Mouse (Mus musculus) cerebellum, adult (tissue): ENCODE data around the gene Tnfaip8l1.

Source experiments
- ATAC-seq: cut with Nextera tagmentation; 2 replicates; pipeline ENCODE4 v1.9.2; 2017; ENCODE audit warnings: mild to moderate bottlenecking, moderate library complexity, mixed read lengths; ENCODE audit not compliant: insufficient number of reproducible peaks, low FRiP score, low TSS enrichment

The Tnfaip8l1 gene

DNA sequence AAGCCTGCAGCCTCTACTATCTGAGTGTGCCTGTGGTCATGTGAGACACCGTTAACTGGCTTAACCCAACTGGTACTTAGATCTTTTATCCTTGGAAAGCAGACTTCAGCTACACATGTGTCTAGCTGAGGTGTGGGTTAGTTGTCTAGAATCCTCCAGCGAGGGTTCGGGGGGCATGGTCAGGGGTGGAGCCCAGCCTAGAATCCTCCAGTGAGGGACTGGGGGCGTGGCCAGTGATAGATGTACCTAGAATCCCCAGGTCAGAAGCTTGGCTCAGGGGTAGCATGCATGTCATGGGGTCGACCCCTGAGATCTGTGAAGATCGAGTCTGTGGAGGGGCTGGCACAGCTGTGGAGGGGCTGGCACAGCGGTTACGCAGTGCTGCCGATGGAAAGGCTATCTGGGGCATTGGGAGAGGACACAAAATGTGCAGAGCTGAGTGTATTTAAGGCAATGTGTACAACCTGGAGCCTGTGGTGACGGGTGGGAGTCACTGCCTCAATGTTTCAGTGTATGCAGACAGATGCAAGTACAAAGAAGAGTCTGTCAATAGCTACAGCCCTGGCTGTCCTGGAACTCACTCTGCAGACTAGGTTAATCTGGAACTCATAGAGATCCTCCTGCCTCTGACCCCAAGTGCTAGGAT is 11.2 kb downstream of the Tnfaip8l1 start:
- ATAC-seq: no peak

DNA sequence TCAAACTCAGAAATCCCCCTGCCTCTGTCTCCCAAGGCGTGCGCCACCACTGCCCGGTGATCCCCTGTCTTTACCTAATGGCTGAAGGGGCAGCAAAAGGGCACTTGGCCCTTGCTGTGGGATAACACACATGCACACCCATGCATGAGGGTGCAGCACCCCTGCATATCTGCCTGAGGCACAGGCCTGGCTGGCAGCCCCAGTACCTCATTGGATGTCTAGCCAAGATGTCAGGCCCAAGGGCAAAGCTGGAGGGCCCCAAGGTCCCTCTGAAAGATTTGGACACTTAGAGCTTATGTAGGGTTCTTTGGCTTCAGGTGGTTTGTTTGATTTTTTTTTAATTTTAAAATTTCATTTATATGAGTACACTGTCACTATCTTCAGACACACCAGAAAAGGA is 13.1 kb downstream of the Tnfaip8l1 start:
- ATAC-seq: no peak

DNA sequence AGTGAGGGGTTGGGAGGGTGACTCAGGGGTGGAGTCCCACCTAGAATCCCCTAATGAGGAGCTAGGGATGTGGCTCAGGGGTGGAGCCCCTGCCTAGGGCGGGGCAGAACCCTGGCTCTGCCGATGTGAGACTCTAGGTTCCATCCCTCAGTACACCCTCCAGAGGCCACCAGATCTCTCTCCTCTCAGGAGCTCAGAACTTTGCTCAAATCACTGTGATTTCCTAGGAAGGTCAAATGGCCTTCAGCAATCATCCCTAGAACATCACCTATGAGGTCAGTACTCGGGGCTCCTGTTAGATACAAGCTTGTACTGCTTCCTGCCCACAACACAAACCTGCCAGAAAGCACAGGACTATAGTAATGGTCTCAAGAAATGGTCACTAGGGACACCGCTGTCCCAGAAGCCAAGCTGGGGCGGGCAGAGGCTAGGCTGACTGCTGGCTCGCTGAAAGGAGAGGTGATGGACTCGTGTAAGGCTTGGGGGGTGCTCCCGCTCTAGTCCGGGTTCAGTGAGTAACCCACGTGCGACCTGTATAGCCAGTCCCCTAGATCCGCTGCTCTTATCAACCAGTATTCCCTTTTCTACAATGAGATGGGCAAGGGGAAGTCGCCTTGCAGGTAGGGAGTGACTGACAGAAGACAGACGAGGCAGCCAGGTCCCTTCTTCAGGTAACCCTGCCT is 20.8 kb downstream of the Tnfaip8l1 start:
- no peak for ATAC-seq

DNA sequence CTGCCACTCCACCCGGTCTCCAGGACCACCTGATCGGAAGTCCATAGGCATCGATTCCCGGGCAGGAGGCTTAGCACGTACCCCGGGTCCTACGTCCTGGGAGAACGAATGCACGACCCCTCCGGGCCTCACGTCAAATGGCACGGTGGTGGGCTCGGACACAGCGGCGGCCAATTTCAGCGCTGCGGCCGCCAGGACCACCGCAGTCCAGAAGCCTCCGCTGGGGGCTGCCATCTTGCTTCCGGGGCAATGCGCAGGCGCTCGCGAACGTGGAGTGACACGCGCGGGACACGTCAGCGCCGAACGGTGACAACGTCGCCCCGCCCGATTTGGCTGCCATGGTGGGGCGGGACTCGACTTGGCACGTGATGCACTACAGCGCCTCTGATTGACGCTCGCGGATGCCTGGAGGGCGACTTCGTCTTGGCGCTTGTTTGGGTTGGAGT is 21.4 kb downstream of the Tnfaip8l1 start, which contains the start of gene Mydgf:
Gene Mydgf (minus strand): TSS at position 263 of the 446 bp plus-strand sequence.
- peak; percentile 88 for ATAC-seq

DNA sequence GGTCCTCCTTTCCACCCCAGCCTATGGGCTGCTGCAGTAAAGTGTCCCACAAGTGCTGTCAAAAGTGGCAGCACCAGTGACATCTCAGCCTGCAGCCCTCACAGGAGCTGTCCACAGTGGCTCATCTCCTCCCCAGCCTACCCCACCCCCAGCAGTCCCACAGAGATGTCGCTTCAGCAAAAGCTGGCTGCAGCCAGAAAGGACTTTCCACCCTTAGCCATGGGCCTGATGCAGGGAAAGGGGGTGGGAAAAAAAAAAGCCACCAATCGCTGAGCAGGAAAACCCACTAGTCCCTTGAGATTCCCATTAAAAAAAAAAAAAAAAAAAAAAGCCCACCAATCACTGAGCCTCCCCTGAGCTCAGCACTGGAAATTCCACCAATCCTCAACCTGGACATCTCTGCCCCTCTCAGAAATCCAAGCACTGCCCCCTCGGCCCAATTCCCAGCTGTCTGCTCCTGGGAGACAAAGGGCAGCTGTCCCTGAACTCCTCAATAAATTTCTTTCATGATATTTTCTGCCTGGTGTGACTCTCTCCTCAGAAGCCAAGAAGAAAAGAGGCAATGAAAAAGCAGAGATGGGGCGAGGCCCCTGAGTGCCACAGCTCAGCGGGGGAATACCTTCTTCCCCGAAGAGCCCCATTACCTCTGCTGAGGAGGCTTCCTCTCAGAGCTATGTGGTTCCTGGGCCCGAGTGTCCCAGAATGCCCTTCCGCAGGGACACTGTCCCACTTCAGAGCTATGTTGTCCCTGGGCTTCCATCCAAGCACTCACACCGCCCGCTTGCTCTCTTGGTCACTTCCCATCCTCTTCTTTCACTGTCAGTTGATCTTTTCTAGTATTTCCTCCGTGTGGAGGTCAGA is 23.2 kb downstream of the Tnfaip8l1 start:
- no peak for ATAC-seq

DNA sequence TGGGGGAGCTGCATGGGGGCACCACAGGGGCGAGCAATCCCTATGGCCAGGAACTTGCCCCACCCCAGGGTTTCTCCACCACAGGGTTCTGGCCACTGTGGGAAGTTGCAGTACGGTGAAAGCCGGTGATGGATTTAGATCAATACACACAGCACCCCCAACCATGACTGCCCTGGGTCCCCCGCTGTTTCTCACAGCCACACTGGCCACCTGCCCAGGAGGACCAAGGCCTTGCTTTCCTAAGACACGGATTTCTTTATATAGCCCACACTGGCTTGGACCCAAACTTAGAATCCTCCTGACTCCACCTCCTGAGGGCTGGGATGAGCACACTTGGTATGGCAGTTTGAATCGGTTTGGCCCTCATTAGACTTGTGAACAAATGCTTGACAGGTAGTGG is 29.0 kb downstream of the Tnfaip8l1 start:
- no peak for ATAC-seq

DNA sequence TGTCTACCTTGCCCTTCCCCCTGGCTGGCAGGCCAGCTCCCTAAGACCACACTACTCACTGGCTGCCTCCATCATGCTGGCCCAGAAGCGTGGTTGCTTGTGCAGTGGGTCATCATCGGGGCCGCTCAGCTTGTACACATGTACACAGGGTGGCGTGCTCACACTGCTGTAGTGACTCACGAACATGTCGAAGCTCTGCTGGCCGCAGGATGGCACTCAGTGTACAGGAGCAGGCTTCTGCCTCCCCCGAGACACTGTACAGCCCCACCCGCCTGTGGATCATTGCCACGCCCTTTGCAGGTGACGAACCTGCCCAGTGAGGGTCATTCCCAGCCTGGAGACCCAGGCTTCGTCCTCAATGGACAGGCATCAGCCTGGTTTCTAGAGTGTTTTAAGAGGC is 32.1 kb downstream of the Tnfaip8l1 start:
- no peak for ATAC-seq

DNA sequence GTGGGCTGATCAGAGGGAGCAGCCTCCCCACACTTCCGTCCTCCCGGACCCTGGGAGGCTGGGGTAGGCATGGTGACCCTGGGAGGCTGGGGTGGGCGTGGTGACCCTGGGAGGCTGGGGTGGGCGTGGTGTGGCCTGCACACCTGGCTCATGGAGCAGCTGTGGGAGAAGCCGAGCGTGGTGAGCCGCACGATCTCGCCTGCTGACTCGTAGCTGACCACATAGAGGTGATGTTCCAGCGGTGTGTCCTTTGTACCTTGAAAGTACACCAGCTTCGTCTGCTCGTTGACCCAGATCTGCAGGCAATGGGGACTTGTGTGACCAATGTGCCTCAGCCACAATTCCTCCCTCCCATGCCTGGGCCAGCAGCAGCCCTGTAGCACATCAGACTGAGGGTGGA is 32.5 kb downstream of the Tnfaip8l1 start:
- no peak for ATAC-seq

DNA sequence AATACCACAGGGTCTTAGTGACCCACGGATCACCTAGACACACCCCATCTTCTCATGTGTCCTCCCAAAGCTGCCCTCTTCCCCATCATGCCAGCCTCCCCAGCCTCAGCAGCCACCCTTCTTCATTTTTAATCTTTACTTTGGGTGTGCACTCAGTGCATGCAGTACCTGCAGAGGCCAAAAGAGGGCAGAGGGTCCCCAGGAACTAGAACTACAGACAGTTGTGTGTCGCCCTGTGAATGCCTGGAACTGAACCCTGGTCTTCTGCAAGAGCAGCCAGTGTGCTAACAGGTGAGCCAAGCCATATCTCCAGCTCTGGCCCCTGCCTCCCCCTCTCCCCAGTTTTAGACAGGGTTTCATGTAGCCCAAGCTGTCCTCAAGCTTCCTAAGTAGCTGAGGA is 34.6 kb downstream of the Tnfaip8l1 start:
- no peak for ATAC-seq

DNA sequence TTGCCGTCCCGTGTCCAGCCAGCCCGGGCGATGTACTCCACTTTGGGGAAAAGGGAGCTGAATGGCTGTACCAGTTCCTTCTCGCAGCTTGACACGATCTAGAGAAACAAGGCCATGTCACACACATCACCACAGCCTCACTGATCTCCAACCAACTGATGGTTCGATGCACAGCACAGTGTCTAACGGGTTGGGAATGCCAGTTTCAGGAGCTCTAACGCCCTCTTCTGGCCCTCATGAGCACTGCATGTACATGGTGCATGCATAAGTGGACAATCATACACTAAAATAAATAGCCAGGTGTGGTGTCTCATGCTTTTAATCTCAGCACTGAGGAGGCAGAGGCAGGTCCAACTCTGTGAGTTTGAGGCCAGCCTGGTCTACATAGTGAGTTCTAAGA is 38.3 kb downstream of the Tnfaip8l1 start:
- ATAC-seq: no peak

DNA sequence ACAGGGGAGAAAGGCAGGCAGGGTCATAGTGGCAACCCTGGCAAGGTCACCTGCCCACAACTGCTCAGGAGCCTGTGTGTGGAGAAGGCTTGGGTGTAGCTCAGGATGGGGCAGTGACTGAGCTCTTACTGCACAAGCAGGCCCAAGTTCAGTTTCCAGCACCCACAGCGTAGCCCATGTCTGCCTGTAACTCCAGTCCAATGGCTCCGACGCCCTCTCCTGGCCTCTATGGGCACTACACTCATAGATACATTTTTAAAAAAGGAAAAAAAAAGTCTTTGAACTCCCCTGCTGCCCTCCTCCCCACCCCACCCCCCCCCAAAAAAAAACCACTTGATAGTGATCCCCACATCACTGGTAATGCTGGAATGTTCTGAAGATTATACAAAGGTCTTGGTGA is 39.4 kb downstream of the Tnfaip8l1 start:
- no peak for ATAC-seq

DNA sequence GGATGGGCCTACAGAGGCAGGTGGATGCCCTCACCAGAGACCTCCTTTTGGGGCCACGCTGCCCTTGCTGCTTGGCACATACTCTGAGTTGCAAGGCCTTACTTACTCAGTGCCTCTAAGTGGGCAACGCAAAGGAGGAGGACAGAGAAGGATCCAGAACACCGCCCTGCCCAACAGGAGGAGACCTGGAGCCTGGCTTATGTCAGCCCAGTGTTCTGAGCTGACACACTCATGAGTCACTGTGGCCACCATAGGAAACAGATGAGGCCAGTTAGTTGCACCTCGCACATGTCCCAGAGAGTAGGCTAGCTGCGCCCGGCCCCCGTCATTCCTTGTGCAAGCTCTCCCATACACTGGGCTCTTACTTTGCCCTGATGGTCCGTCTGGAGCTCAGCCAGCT is 40.2 kb downstream of the Tnfaip8l1 start:
- ATAC-seq: no peak

DNA sequence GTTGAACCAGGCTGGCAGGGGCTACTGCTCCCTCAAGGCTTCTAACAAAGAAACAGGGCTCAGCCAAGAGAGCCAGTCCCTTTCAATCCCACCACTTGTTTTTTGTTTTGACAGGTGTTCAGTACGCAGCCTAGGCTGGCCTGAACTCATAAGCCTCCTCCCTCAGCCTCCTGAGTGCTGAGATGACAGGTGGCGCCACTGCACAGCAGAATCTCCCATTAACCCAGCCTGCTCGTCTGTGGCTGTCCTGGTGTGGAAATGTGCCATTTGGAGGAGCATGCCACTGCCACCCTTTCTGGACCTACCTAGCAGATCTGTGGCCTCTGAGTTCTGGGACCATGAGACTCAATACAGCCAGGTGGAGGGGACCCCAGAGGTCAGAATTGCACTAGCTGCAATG is 41.5 kb downstream of the Tnfaip8l1 start:
- no peak for ATAC-seq

DNA sequence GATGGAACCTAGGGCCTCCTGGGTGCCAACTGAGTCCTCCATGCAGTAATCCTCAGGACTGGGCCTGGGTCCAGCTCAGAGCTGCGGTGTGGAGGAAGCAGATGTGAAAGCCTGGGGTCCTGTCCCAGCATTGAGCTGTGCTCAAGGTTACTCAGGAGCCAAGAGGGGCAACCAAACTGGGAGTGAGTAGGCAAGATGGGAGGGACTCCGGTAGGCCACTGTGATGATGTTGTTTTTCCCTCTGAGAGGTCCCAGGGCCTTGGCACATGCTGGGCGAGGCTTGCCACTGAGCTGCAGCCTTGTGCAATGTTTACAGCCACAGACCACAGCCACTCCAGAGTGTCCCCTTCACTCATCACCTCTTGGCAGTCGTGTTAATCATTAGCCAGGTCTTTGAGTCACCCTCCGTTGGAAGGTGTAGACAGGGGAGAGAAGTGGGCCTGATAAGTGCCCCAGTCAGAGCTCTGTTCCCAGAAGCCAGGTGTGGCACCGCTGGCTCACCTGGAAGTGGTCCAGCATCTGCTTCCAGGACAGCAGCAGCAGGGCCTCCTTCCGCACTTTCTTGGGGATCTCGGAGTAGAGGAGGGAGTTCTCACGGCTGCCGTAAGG is 44.1 kb downstream of the Tnfaip8l1 start:
- no peak for ATAC-seq

DNA sequence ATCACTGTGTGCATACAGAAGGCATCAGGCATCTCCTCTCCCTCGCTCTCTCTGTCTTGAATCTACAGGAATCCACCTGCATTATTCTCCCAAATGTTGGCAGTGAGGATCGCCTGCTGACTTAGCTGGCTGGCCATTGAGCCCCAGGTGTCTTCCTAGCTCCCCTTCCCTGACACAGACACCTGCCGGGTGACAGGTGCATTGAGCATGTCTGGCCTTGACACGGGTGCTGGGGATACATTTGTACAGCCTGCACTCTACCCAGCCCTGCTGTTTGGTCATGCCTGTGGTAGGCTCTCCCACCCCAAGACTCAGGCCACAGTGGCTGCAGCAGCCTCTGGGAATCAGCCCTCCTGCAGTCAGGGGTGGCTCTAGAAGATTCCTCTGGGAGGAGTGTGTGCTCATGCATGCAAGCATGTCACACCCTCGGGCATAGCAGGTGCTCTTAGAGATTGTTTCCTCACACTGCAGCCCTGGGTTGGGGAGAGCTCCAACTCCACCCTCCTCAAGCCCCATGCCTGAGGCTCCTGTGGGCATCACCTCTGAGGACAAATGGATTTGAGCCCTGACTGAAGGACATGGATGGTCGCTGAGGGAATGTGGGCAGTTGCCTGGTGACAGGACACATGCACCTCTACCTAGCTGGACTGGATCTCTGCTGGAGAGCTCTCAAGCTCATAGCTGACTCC is 44.9 kb downstream of the Tnfaip8l1 start:
- no peak for ATAC-seq

DNA sequence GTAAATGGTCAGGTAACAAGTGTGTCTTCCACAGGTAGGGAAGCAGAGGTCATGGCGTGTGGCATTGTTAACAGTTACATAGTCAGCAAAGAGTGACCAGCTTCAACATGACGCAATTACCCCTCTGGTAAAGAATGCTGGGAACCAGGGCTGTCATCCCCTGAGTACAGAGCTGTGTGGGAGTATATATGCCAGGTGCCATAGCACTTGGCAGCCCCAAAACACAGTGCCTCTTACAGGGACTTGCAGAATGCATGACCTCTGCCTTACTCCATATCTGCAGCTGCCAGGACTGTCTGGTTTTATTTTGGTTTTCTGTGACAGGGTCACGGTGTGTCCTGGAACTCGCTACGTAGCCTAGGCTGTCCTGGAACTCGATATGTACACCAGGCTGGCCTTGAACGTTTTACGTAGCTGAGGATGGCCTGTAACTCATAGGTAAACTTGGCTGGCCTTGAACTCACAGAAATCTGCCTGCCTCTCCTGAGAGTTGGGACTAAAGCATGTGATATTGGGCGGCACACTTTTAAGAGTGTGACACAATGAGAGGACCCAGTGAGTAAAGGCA is 45.8 kb downstream of the Tnfaip8l1 start:
- ATAC-seq: no peak

DNA sequence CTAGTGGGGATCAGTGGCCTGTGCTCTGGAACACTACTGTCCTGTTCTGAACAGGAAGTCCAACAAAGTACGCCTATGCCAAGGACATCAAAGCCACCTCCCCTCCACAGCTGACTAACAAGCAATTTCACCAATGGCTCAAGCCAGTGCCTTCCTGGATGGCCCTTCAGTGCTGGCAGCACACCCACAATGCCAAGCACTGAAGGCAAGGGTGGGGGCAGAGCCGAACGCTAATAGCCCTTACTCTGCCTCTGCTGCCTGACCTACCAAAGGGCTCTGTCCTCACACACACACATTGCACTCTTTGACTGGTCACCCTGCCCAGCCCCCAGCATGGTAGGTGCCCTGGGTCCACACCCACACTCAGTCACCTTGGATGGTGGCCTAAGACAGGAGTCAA is 46.5 kb downstream of the Tnfaip8l1 start:
- no peak for ATAC-seq

DNA sequence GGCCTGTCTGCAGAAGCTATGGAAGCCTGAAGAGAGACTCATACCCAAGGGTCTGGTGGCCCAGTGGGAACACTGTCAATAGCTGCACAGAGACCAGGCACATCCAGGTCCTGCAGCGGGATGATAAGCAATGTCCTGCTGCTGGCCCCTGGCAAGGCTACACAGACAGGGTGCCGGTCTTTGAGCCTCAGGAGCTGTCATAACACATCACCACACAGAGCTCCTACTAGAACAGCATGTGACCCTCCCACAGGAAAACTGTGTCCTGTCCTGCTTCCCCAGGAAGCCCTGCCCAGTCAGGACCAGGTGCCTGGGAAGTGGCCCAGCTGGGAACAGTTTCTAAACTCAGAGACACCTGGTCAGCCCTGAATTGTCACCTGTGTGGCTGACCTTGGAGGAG is 48.8 kb downstream of the Tnfaip8l1 start:
- ATAC-seq: no peak

DNA sequence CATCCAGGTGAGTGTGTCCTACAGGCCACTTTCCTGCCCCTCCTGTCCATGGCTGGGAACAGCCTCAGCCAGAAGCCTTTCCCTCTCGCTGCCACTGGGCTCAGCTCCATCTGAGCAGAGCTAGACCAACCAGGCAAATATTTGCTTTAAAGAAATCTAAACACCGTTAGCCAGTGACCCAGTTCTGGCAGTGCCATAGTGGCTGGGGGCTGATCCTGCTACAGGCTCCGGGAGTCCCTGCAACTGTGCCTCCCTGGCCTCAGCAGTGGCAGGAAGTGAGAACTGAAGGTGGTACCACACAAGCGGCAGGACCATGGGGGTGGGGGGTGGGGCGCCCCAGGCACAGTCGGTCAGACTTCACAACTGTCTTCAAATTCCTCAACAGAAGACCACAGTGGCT is 50.4 kb downstream of the Tnfaip8l1 start:
- no peak for ATAC-seq

DNA sequence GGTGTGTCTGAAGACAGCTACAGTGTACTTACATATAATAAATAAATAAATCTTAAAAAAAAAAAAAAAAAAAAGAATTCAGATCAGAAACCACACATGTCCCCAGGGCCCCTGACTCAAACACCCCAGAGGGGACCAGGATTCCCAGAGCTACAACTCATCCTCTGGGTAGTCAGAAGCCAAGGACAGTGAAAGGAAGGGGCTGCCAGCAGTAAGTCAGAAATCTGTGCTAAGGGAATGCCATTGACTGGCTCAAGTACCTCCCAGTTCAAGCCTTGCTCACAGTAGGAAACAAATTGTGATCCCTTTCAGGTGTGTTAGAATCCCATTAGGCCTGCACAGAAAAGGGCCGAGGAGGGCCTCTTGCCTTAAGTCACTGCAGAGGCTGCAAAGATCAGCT is 52.0 kb downstream of the Tnfaip8l1 start:
- ATAC-seq: no peak
